Mouse (Mus musculus) lung, postnatal 10 days (tissue): ENCODE data around the gene Rpgrip1.

Experiments
- DNase-seq: peaks from one replicate; pipeline ENCODE4 v3.0.0; 2021

The Rpgrip1 gene

DNA sequence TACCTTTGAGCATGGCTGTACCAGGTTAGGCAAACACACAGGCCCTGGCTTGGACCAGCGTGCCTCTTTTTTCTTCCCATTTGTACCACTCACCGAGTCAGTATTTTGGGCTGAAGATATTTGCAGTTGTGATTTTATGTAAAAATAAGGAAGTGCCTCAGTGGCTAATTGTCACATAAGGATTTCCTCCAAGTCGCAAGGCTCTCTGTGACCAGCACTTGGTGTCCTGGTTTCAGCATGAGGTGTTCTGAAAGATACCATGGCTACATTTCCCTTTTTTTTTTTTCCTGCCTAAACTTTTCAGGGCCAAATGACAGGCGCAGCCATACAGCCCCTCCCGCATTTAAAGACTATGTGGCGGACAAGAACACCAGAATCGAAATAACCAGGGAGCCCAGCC, 9.7 kb downstream of the Rpgrip1 start:
- no peak for DNase-seq

DNA sequence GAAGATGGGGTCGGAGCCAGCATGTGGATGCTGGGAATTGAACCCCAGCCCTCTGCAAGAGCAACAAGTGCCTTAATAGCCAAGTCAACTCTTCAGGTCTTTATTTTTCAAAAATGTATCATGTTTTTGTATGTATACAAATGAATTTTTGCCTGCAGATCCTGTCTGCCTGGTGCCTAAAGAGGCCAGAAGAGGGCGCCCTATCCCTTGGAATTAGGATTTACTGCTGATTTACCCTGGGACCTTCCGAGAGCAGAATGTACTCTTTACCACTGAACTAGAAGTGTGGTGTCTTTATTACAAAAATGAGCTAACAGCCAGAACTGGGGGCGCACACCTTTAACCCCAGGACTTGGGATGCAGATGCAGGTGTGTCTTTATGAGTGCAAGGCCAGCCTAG, 13.4 kb downstream of the Rpgrip1 start:
- peak; percentile 78 for DNase-seq

DNA sequence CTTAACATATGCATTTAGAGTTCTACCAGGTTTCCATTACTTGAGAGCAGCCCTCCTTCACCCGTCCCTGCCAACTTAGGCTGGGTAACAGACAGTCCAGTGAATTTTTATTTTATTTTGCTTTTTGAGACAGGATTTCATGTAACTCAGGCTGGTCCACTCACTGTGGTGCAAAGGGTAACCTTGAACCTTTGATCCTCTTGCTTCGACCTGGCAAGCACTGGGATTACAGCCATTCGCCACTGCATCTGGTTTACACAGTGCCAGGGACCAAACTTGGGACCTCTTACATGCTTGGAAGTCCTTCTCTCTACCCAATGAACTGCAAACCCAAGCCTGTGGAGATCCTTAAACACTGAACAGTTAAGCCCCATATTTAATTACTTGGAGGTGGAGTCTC, 14.1 kb downstream of the Rpgrip1 start:
- DNase-seq: no peak

DNA sequence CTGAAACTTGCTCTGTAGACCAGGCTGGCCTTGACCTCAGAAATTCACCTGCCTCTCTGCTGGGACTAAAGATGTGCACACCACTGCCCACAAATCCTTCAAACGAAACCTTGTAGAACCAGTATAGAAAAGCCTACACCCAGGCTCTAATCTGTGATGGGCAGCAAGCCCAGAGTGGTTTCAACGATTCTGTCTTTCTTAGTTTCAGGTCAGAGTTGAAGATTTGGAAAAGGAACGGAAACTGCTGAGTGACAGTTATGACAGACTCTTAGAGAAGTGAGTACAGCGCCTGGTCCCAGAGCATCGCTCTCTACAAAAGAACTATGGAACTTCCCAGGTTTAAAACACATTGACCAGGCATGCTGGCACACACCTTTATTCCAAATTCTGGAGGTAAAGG, 23.1 kb downstream of the Rpgrip1 start:
- no peak for DNase-seq

DNA sequence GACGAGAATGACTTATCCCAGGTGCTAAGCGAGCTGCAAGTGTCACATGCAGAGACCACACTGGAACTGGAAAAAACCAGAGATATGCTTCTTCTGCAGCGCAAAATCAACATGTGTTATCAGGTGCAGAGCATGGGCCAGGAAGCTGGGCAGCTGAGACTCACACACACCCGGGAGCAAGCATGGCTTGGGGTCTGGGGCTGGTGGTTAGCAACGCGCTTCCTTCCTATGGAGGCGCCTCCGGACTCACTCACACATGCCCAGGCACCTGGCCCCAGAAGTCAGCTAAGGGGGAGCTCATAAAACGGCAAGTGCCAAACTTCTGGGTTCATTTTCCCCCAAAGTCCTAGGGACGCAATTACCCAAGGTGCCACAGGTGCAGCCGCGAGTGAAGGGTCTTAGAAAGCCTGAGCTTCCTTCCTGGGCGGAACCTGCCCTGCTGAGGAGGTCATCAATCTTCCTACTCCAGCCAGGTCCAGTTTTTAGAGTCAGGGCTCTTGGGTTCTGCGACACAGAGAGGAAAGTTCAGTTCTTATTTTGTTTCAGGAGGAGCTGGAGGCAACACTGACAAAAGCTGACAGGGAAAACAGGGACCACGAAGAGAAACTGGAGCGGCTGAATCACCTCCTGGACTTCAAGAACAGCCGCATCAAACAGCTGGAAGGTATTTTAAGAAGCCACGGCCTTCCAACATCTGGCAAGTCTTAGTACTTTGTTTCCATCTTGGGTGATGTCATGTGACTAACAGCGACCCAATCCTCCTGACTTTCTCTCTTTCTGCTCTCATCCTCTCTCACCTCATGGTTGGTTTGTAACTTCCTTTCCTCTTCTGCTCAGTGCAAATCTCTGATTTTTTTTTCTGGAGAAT, 30.3 kb downstream of the Rpgrip1 start:
- DNase-seq: no peak

DNA sequence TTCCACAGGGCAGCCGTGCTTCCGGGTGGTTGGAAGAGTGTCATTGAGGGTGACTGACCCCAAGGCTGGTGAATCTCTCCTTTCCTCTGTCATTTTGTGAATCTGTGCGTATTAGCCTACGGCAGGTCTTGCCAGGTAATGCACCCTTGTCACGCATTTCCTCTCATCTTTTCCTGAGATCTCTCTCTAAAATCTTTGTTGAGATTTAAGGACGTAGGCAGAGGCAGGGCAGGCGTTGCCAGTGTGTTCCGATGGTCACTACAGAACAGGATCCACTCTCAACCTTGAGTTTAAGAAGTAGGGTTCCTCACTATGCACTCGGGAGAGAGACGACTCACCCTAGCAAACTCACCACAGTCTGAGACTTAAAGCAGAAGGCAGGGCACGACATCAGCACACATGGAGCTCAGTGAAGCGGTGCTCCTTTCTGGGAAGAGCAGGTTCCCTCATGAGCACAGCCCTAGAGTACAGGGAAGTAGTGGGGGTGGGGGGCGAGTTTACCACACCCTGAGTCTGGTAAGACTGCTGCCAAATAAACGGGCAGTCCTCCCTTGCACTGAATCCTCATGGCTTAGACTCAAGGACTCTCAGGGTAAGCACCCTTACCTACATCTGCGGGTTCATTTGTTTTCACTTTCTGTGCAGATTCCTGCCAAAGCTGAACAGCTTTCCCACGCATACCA, 31.1 kb downstream of the Rpgrip1 start:
- peak; percentile 24 for DNase-seq

DNA sequence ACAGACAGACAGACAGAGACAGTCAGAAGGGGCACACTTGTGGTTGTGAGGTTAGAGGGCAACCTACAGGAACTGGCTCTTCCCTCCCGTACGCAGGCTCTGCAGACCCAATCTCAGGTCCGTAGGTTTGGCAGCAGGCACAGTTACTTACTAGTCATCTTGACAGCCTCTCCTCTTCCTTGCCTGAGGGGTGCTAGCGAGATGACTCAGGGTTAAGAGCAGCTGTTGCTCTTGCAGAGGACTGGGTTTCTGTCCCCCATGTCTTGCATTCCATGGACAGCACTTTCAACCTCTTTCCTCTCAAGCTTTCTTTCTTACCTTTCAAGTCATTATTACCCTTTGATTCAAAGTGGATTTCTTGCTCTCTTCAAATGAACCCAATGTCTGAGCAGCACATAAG, 33.7 kb downstream of the Rpgrip1 start:
- no peak for DNase-seq

DNA sequence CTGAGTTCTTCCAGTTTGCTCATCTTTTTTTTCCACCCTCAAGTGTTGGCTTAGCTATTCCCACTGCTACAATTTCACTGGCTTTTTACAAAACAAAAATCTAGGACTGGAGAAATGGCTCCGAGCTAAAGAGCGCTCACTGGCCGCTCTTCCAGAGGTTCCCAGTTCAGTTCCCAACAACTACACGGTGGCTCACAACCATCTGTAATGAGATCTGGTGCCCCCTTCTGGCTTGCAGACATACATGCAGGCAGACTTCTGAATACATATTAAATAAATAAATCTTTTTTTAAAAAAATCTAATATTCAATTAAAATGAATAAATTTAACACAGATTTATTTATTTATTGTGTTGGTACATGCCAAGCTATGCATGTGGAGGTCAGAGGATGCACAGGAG, 36.0 kb downstream of the Rpgrip1 start:
- DNase-seq: peak; percentile 19

DNA sequence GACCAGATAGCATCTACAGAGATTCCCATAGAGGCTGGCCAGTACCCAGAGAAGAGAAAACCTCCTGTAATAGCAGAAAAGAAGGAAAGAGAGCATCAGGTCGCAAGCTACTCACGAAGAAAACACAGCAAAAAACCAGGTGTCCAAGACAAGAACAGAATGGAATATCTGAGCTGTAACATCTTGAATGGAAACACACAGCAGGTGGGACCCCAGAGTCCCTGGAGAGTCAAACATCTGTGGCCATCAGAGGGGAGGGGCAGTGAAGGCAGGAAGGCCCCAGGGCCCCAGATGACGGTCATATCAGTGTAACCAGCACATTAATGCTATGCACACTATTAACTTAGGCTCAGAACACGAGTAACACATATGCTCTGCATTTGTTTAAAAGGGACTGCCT, 39.4 kb downstream of the Rpgrip1 start:
- DNase-seq: no peak

DNA sequence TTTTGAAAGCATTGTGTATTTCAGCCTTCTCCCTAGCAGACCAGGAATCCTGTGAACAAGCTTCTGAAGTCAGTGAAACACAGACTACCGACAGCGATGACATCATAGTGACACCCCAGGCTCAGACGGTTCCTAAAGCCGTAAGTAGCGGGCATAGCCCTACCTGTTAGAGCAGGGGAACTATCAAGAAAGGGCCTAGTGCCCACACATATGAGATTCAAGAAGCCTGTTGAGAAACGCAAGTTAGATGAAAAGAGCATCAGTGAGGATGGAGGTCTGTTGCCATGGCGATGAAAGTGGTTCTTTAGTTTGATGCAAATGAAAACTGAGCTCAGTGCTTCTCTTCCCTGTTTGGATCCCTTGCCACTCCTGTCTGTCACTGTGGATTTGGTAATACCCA, 41.7 kb downstream of the Rpgrip1 start:
- no peak for DNase-seq

DNA sequence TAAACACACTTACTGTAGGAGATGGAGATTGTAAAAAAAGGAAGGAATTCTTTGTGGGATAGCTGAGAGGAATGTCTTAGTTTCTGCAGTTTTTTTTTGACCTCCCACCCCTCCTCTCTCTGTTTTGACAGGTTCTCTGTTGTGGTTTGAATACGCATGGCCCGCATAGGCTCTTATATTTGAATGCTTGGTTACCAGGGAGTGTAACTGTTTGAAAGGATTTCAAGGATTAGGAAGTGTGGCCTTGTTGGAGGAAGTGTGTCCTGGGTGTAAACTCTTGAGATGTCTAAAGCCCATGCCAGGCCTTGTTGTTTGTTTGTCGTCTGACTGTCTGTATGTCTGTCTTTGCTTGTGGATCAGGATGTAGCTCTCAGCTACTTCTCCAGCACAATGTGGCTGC, 42.1 kb downstream of the Rpgrip1 start:
- no peak for DNase-seq

DNA sequence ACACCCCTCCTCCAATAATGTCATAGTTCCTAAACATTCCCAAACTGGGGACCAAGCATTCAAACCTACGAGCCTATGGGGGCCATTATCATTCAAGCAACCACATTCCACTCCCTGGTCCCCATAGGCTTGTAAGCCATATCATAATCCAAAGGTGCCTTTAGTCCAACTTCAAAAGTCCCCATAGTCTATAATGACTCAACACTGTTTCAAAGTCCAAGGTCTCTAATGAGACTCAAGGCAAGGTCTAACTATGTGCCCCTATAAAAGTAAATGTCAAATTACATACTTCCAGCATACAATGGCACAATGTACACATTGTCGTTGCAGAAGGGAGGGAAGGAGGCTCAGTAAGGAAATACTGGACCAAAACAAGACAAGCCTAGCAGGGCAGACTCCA, 44.5 kb downstream of the Rpgrip1 start:
- no peak for DNase-seq

DNA sequence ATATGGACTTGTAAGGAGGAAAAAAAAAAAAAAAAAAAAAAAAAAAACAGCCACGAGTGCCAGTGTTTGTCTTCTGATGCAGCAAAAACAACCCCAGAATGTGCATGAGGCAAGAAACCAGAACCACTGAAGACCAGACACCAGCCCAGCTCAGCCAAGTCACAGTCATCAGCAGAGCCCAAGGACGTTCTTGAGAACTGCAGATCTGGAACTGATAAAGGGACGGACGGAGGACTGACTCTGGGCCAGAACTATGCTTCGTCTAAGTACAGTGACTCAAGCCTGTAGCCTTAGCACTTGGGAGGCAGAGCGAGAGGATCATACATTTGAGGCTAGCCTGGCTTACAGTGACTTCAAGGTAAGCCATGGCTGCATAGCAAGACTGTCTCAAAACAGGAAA, 50.4 kb downstream of the Rpgrip1 start:
- DNase-seq: no peak

DNA sequence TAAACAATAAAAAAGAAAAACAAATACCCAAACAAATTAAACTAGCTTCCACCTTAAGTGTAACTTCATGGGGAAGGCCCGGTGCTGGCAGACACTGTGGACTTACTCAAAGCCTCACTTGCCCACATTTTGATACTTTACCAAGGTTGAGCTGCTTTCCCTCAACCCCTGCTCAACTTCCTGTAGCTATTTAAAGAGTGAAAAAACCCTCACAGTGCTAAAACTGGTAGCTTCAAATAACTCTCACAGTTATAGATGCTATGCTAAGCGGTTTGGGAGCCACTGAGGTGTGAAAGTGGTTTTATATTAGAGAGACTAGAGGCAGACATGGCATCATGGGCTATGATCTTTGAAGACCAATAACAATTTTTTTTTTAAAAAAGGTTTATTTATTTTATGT, 56.1 kb downstream of the Rpgrip1 start:
- DNase-seq: no peak

DNA sequence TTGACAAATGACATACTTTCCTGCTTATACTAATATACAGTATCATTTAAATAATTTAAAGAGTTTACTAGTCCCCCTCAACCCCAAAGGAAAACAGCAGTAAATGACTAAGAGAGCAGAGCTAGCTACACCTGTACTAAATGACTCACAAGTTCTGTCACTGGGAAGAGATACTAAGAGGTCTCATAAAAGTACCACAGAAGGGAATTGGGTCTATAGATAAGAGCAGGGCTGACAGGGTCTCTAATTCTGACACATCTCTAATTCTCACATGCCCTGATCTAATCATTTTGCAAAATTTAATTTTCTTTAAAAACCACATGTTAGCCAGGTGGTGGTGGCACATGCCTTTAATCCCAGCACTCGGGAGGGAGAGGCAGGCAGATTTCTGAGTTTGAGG, 78.3 kb downstream of the Rpgrip1 start:
- DNase-seq: no peak

DNA sequence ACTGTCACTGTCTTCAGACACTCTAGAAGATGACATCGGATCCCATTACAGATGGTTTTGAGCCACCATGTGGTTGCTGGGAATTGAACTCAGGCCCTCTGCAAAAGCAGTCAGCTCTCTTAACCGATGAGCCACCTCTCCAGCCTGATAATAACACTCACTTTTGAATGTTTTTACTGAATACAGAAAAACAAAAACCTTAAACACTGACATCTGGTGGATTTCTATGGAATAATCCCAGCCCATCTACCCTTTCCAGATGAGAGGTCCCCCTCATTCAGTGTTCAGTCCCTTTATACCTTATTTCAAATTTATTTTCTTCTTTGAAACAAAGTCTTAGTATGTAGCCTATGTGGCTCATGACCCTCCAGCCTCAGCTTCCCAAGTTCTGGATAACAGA, 79.0 kb downstream of the Rpgrip1 start:
- DNase-seq: no peak

DNA sequence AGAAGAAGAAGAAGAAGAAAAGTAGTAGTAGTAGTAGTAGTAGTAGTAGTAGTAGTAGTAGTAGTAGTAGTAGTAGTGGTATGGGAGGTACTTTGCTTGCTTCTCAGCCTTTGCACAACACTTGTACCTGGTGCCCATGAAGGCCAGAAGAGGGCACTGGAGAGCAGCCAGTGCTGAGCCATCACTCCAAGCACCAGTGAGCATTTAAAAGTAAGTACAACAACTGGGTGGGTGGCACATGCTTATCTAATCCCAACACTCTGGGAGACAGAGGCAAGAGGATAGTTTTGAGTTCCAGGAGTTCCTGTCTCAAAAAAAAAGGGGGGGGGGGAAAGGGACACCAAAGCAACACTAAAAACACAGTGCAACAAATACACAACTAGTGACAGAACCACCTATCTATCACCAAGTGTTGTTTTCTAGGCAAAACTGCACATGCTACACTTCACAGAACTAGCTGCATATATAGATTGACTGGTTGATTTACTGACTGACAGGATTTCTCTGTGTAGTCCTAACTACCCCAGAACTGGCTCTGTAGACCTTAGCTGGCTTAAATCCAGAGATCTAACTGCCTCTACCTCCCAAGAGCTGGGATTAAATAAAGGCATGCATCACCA, 80.3 kb downstream of the Rpgrip1 start:
- peak; percentile 45 for DNase-seq

DNA sequence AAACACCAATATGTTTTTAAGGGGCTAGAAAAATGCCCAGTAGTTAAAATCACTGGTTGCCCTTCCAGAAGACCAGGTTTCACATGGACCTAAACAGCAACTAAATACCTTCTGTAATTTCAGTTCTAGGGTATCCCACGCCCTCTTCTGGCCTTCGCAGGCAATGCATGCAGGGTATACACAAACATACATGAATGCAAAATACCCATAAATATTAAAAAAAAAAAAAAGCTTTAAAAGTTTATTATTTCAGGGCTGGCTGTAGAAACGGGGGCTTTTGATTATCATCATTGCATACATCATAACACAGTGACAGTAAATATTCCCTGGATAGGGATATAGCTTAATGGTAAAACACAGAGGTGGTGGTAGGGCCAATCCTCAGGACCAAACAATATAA, 85.2 kb downstream of the Rpgrip1 start:
- peak; percentile 65 for DNase-seq

DNA sequence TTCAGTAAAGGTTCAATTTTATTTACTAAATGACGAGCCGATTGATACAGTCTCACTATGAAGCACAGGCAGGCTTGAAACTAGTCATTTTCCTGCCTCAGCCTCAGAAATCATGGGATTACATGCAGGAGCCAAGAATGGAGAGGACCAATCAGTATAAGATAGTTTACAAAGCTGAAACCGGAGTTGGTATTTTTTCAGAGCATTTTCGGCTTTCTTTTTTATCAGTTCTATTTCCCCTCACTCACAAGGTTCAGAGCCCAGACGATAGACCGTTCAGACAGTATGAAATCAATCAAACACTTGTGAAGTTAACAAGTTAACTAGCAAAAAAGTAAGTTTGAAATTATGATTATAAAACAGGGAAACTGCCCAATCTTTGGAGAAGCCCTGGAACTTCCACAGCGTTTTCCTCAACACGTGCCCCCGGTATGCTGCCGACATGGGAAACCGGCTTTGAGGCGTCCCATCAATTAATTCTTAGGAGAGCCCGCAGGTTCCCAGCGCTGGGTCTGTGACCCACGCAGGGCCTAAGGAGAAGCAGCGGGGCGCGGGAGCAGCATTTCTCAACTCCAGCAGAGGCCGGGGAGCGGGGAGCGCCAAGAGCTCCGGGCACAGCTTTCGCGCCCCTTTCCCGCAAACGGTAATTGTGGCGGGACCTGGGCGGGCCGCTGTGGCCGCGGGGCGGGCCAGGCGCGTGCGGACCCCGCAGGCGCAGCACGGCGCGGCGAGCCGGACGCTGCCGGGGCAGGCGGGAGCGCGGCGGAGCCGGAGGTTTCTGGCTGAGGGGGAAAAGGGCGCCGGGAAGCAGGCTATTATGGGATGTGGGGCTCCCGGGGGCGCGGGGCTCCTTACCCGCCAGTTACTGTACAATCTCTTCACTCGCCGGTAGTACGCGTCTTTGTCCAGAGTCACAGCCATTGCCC, 86.0 kb downstream of the Rpgrip1 start:
- no peak for DNase-seq

DNA sequence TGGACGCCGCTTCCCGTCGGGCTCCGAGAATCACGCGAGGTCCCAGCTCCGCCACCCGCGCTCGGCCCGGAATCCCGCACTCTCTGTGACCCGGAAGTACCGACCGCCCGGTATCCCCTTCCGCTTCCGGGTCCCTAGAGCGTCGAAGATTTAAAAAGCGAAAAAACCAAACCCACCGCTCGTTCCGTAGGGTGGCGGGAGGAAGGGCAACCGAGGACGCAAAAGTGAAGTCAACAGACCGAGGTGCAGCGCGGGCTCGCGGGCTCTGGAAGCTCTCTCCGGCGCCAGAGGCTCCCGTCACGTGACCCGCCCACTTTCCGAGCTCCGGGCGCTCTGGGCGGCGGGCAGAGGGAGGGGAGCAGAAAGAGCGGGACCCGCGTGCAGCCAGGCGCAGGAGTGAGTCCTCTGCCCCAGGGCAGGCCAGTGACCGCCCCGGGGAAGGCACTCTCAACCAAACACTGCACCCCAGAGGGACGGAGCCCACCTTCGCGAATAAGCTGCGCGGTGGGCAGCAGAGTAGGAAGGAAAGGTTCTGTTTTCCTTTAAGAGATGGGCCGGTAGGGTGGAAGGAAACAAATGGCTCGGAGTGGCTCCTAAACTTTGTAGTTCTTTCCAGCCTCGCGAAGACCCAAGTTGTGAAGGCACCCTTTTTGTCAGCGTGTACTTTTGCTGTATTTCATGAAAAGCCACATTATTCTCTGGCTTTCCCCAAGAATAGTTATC, 86.8 kb downstream of the Rpgrip1 start, which contains the start of gene Supt16:
Gene Supt16, minus strand, starts transcription at position 261 of the 723 bp plus-strand sequence.
- DNase-seq: peak; percentile 88

DNA sequence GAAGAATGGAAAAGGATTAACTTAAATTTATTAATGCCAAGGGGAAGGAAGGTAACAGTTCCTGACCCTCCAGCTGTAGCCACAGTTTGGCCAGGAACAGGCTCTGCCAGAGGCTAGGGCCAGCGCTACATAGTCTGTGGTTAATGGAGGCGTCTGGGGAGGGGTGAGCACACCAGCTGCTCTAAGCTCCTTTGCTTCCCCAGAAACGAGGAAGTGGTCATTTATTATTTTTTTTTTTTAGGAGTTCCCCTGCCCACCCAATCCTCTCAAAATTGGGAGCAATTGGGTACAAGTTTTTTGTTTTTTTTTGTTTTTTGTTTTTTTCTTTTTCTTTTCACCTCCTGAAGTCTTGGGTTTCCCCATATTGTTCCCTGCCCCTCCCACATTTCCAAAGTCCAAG, 87.6 kb downstream of the Rpgrip1 start:
- peak; percentile 3 for DNase-seq

DNA sequence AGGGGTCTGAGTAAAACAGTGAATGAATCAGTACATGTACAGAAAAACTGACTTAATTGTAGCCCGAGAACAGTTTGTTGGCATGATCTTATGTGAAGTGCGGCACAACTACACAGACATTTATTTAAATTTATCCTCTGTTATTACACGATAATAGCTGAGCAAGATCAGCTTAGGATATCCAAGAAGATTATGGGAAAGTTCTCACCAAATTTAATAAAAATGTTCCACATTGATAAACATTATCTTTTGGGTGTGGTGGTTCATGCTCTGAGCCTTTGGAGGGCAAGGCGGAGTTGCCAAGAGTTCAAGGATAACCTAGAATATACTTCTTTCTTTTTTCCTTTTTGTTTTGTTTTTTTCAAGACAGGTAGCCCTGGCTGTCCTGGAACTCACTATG, 88.9 kb downstream of the Rpgrip1 start:
- no peak for DNase-seq
